Mouse (Mus musculus) heart, embryonic 15.5 days (tissue): ENCODE data around the gene Hnrnpa1. TPM values are rescaled to one million over a fixed set of nuclear protein-coding genes. Genes with fewer than 3 reads are reported as not detected.
A peak's percentile ranks its signal among the peaks of the same experiment; 100 is the strongest.
"Not testable (repeated sequence)": the region's sequence is repeated elsewhere in the genome, so short reads cannot be mapped to it uniquely, and the experiment has no call there.

ENCODE experiments used
- ATAC-seq: fragments of 200-750 bp; cut with Nextera tagmentation; replicated peaks from 2 replicates; pipeline ENCODE4 v1.8.0; 2017; ENCODE audit warnings: low read depth, moderate TSS enrichment; ENCODE audit not compliant: insufficient number of reproducible peaks, insufficient read depth, low FRiP score
- H3K27ac ChIP-seq: fragments of 300-500 bp; sonication (generic); 2 replicates; pipeline ENCODE4 v1.5.1; 2015; ENCODE audit warnings: mild to moderate bottlenecking, inconsistent platforms
- H3K27me3 ChIP-seq: fragments of 300-500 bp; sonication (generic); 2 replicates; pipeline ENCODE4 v1.6.1; 2015; ENCODE audit warnings: inconsistent platforms
- H3K36me3 ChIP-seq: fragments of 300-500 bp; sonication (generic); 2 replicates; pipeline ENCODE4 v1.6.1; 2015; ENCODE audit warnings: mild to moderate bottlenecking, inconsistent platforms
- H3K4me1 ChIP-seq: fragments of 300-500 bp; sonication (generic); replicated peaks from 2 replicates; pipeline ENCODE4 v1.6.1; 2015; ENCODE audit warnings: inconsistent platforms
- H3K4me2 ChIP-seq: fragments of 300-500 bp; sonication (generic); 2 replicates; pipeline ENCODE4 v1.6.1; 2015; ENCODE audit warnings: inconsistent platforms, mild to moderate bottlenecking, moderate library complexity
- H3K4me3 ChIP-seq: fragments of 300-500 bp; sonication (generic); 2 replicates; pipeline ENCODE4 v1.5.1; 2015; ENCODE audit warnings: mild to moderate bottlenecking, inconsistent platforms
- H3K9ac ChIP-seq: fragments of 300-500 bp; sonication (generic); 2 replicates; pipeline ENCODE4 v1.6.1; 2015; ENCODE audit warnings: mild to moderate bottlenecking, inconsistent platforms
- H3K9me3 ChIP-seq: fragments of 300-500 bp; sonication (generic); replicated peaks from 2 replicates; pipeline ENCODE4 v1.6.1; 2016; ENCODE audit warnings: inconsistent platforms
- WGBS: fragments of 180-500 bp; shearing (Covaris S2); methylation state at CpG from one replicate; pipeline ENCODE4 v1.1.7; 2015; ENCODE audit warnings: mixed read lengths; 5-methylcytosine and 5-hydroxymethylcytosine counted together
- polyA plus RNA-seq: library from polyadenylated mRNA; unstranded; fragments of >200 nt; fragmentation: Nextera tagmentation; extraction: Ambion mirVana; gene quantifications from 2 replicates; pipeline ENCODE4 v1.2.1, GENCODE M21; 2015

The Hnrnpa1 gene
- polyA plus RNA-seq, 1 experiment from 2014 or later, result 367 TPM

GRCm38 (mm10) chr15:103242885-103243284 lies 2.7 kb downstream of the Hnrnpa1 start:
- no peak for ATAC-seq
- Histone ChIP-seq H3K9me3 (no peaks in the 10 kb centered on the region), H3K4me2 (peak overlapping the region; percentile 69), H3K4me1 (peaks cover 36% of the 10 kb centered on the region), H3K4me3 (peak overlapping the region; percentile 73), H3K27ac (no peak overlapping the region; the same call in 1 of the 2 replicates), H3K36me3 (peaks cover 58% of the 10 kb centered on the region), H3K27me3 (no peaks in the 10 kb centered on the region), H3K9ac (peak overlapping the region; percentile 20; the same call in 1 of the 2 replicates)
- 67% methylated on average over 8 of the region's 8 CpGs for WGBS

- Histone ChIP-seq H3K36me3 (peaks cover 70% of the 10 kb centered on the region), H3K4me1 (peaks cover 28% of the 10 kb centered on the region), H3K9me3 (no peaks in the 10 kb centered on the region), H3K27me3 (no peaks in the 10 kb centered on the region), H3K4me2 (no peak overlapping the region), H3K27ac (peak overlapping the region; percentile 21; the same call in 1 of the 2 replicates), H3K9ac (no peak overlapping the region), H3K4me3 (no peak overlapping the region)
- 40% methylated on average over 6 of the region's 6 CpGs for WGBS
- ATAC-seq, result no peak
Measured at GRCm38 (mm10) chr15:103245616-103246015, 5.4 kb downstream of the Hnrnpa1 start.

DNA sequence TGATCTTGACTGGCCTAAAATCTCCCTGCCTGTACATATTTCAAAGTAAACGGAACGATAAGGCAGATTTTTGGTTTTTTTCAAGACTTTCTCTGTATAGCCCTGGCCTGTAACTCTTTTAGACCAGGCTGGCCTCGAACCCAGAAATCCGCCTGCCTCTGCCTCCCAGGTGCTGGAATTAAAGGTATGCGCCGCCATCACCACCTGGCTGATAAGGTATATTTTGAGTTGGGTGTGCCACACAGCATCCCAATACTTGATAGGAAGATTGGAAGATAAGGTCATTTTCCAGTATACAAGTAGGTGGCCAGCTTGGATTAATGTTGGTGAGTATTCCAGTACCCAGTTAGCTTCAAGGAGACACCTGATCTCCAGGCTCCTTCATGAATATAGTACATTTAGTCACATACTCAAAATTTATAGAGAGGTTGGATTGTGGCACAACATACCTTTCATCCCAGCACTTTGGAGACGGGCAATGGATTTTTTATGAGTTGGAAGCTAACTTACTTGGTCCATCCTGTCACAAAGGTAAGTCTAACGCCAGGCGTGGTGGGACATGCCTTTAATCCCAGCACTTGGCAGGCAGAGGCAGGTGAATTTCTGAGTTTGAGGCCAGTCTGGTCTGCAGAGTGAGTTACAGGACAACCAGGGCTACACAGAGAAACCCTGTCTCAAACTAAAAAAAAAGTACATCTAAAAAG lies 7.0 kb downstream of the Hnrnpa1 start:
- Histone ChIP-seq H3K4me2 (no peak overlapping the region), H3K4me1 (peaks cover 22% of the 10 kb centered on the region), H3K9ac (no peak overlapping the region), H3K9me3 (no peaks in the 10 kb centered on the region), H3K27ac (no peak overlapping the region), H3K36me3 (peaks cover 61% of the 10 kb centered on the region), H3K4me3 (no peak overlapping the region), H3K27me3 (no peaks in the 10 kb centered on the region)
- no peak for ATAC-seq
- 87% methylated on average over 9 of the region's 9 CpGs for WGBS

DNA sequence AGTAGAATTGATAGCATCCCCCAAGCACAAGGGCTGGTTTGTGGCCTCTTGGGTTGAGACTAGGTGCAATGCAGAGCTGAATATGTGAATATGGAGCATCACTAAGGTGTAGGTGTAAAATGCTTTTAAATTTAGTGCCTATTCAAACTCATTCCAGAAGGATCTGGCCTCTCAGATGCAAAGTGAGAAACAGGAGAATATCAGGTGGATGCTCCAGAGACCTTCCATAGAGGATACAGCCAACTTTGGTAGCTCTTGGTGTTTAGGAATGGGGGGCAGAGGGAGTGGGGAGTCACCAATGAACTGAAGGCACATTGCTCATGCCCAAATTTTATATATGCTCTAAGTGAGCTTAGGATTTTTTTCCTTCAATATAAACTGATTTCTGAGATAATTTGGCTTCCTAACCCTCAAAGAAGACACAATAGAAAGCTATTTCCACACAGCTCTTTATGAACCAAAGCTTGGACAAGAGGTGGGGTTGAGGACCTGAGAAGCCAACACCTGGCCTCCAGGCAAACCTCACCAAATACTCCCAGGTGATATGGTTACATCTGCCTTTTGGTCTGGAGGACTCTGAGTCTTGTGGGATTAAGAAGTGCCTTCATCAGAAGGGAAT lies 7.7 kb downstream of the Hnrnpa1 start:
- H3K4me2 ChIP-seq, result no peak overlapping the region
- H3K9ac ChIP-seq, result no peak overlapping the region
- no peaks in the 10 kb centered on the region for H3K9me3 ChIP-seq
- no peak for ATAC-seq
- no peak overlapping the region for H3K4me3 ChIP-seq
- H3K27ac ChIP-seq, result no peak overlapping the region
- no peaks in the 10 kb centered on the region for H3K27me3 ChIP-seq
- peaks cover 54% of the 10 kb centered on the region for H3K36me3 ChIP-seq
- H3K4me1 ChIP-seq, result peaks cover 16% of the 10 kb centered on the region

DNA sequence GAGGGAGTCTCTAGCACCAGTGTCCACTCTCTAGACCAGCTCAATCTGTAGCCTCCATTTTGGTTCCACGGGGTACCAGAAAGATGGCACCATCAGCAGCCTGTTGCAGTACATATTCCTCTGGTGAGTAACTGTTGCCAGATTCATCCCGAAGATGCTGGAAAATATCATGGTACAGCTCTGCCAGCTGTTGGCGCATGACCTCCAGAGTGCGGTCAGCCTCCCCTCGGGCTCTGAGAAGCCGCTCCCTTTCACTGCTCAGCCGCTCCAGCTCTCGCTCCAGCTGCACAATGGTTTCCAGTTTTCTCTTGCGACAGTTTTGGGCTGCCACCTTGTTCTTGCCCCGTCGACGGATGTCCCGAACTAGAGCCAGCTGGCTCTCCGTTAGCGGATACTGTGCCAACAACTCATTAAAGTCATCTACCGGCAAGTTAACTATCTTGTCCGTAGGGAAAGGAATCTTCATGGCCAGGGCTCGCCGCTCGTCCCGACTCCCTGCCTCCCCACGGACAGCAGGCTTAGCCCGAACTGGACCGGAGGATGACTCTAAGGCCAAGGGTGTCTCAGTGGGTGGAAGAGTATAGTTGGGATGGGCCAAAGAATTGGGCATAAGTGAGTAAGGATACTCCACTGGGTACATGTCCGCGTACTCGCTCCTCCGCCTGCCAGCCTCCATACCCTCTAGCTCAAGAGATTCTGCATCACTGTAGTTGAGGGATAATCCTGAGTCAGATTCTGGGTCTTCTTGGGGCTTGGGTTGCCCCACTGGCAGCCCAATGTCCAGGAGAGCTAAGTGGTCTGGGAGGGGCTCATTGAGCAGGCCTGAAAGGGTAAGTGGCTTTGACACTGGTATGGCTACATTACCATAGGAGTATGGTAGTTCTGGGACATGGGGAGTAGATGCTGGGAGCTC lies 8.4 kb downstream of the Hnrnpa1 start:
- Histone ChIP-seq H3K27me3 (no peaks in the 10 kb centered on the region), H3K36me3 (peaks cover 47% of the 10 kb centered on the region), H3K4me2 (no peak overlapping the region), H3K9ac (no peak overlapping the region), H3K4me3 (no peak overlapping the region), H3K4me1 (peaks cover 10% of the 10 kb centered on the region), H3K27ac (no peak overlapping the region), H3K9me3 (no peaks in the 10 kb centered on the region)
- peak; percentile 35; the same call in 1 of the 2 replicates for ATAC-seq
- WGBS, result 79% methylated on average over 28 of the region's 28 CpGs

GRCm38 (mm10) chr15:103249511-103249910 lies 9.3 kb downstream of the Hnrnpa1 start:
- not testable (repeated sequence) for H3K9ac ChIP-seq, H3K4me2 ChIP-seq, ATAC-seq, H3K9me3 ChIP-seq, H3K27ac ChIP-seq, H3K27me3 ChIP-seq, H3K4me3 ChIP-seq, H3K4me1 ChIP-seq
- H3K36me3 ChIP-seq, result peaks cover 42% of the 10 kb centered on the region
- WGBS, result 88% methylated on average over 6 of the region's 6 CpGs

GRCm38 (mm10) chr15:103250195-103250740 lies 10.0 kb downstream of the Hnrnpa1 start:
- 35% methylated on average over 2 of the region's 2 CpGs for WGBS
- no peak for ATAC-seq
- Histone ChIP-seq H3K27me3 (no peaks in the 10 kb centered on the region), H3K4me2 (no peak overlapping the region), H3K4me3 (no peak overlapping the region), H3K36me3 (peaks cover 37% of the 10 kb centered on the region), H3K27ac (no peak overlapping the region), H3K4me1 (peaks cover 9% of the 10 kb centered on the region), H3K9me3 (no peaks in the 10 kb centered on the region), H3K9ac (no peak overlapping the region)

DNA sequence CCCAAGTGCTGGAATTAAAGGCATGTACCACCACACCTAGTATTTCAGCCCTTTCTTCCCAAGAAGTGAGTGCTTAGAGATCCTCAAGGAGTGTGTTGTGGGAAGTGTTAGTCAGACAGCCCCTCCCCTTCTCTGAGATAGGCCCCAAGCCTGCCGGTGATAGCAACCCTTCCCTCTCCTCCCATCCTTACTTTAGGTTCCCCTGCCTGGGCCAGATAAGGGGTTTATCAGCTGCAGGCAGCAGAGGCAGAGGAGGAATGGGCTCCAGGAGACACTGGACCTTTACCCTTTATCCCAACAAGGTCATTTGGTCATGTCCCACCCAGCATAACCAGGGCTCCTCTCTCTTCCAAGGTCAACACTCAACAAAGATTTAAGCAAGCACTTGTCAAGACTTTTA lies 11.4 kb downstream of the Hnrnpa1 start:
- no peak overlapping the region for H3K4me3 ChIP-seq
- no peaks in the 10 kb centered on the region for H3K9me3 ChIP-seq
- no peaks in the 10 kb centered on the region for H3K27me3 ChIP-seq
- 13% methylated on average over 1 of the region's 1 CpGs for WGBS
- peaks cover 25% of the 10 kb centered on the region for H3K36me3 ChIP-seq
- no peak overlapping the region for H3K9ac ChIP-seq
- ATAC-seq, result no peak
- no peak overlapping the region for H3K4me2 ChIP-seq
- peaks cover 12% of the 10 kb centered on the region for H3K4me1 ChIP-seq
- no peak overlapping the region for H3K27ac ChIP-seq

- Histone ChIP-seq H3K9me3 (no peaks in the 10 kb centered on the region), H3K27me3 (no peaks in the 10 kb centered on the region), H3K27ac (no peak overlapping the region), H3K4me1 (peaks cover 15% of the 10 kb centered on the region), H3K9ac (no peak overlapping the region), H3K36me3 (peaks cover 14% of the 10 kb centered on the region), H3K4me3 (no peak overlapping the region), H3K4me2 (no peak overlapping the region)
- ATAC-seq, result no peak
- whole genome bisulfite sequencing, result 76% methylated on average over 3 of the region's 3 CpGs
Measured at GRCm38 (mm10) chr15:103252660-103253059, 12.4 kb downstream of the Hnrnpa1 start.

GRCm38 (mm10) chr15:103253352-103253751 lies 13.1 kb downstream of the Hnrnpa1 start:
- H3K27ac ChIP-seq, result no peak overlapping the region
- H3K9me3 ChIP-seq, result no peaks in the 10 kb centered on the region
- H3K27me3 ChIP-seq, result no peaks in the 10 kb centered on the region
- 83% methylated on average over 1 of the region's 1 CpGs for whole genome bisulfite sequencing
- H3K36me3 ChIP-seq, result peaks cover 8% of the 10 kb centered on the region
- no peak overlapping the region for H3K4me2 ChIP-seq
- peaks cover 22% of the 10 kb centered on the region for H3K4me1 ChIP-seq
- no peak overlapping the region for H3K9ac ChIP-seq
- no peak overlapping the region for H3K4me3 ChIP-seq
- ATAC-seq, result no peak

DNA sequence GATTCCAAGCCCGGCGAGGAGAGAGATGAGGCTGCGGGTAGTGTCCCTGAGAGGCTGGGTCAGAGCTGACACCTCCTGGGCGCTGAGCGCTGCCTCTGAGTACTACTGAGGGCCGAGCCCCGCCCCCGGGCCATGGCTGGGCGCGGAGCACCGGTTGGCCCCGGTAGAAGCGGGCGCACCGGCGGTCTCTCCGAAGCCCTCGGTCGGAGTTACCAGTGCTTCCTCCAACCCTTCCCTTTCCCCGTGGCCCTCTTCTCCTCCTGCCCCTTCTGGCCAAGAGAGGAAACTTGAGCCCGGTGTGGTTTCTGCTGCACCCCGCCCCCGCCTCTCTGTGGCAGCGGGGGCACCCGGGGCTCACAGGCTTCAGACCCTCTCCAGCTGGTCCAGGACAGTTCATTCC lies 14.9 kb downstream of the Hnrnpa1 start:
- H3K27me3 ChIP-seq, result no peaks in the 10 kb centered on the region

More for the DNA sequence above, 14.9 kb downstream of the Hnrnpa1 start:
- no peaks in the 10 kb centered on the region for H3K9me3 ChIP-seq
- H3K4me3 ChIP-seq, result peak overlapping the region; percentile 54
- H3K4me1 ChIP-seq, result peaks cover 30% of the 10 kb centered on the region
- ATAC-seq, result peak; percentile 68
- under 1% methylated on average over 25 of the region's 25 CpGs for WGBS
- peak overlapping the region; percentile 92 for H3K4me2 ChIP-seq
- no peak overlapping the region; the same call in 1 of the 2 replicates for H3K27ac ChIP-seq
- H3K36me3 ChIP-seq, result no peaks in the 10 kb centered on the region
- peak overlapping the region; percentile 60 for H3K9ac ChIP-seq
